Mouse (Mus musculus) CH12.LX (cell line): ENCODE results near the gene Itprid1.

Experiments
- CTCF ChIP-seq, 2 experiments: IDR thresholded peaks in 1 of 2; conservative IDR thresholded peaks in 1 of 2; 2 replicates each; pipeline ENCODE4 v1.5.1; 2011 to 2012; ENCODE audit warnings: low read depth in 2 of 2, low read length in 2 of 2, improper control_type of control experiment in 1 of 2, inconsistent platforms in 1 of 2, mild to moderate bottlenecking in 1 of 2, moderate library complexity in 1 of 2
- E2F4 ChIP-seq: IDR thresholded peaks from 2 replicates; pipeline ENCODE4 v1.6.1; 2011; ENCODE audit warnings: low read depth, low read length, improper control_type of control experiment; ENCODE audit not compliant: insufficient replicate concordance
- IRF4 ChIP-seq: IDR thresholded peaks from 2 replicates; pipeline ENCODE4 v1.6.1; 2014; ENCODE audit warnings: low read depth, mild to moderate bottlenecking, inconsistent platforms, low read length, improper control_type of control experiment
- JUND ChIP-seq: conservative IDR thresholded peaks from 2 replicates; pipeline ENCODE4 v1.6.1; 2011; ENCODE audit warnings: low read depth, low read length, improper control_type of control experiment
- MAFK ChIP-seq: IDR thresholded peaks from 2 replicates; pipeline ENCODE4 v1.6.1; 2011; ENCODE audit warnings: low read length, improper control_type of control experiment; ENCODE audit not compliant: insufficient replicate concordance
- MYC ChIP-seq: IDR thresholded peaks from 2 replicates; pipeline ENCODE4 v1.6.1; 2011; ENCODE audit warnings: low read depth, mild to moderate bottlenecking, improper control_type of control experiment, low read length
- NRF1 ChIP-seq: IDR thresholded peaks from 2 replicates; pipeline ENCODE4 v1.6.1; 2014; ENCODE audit warnings: low read depth, mild to moderate bottlenecking, inconsistent platforms, low read length, improper control_type of control experiment, moderate library complexity
- POLR2A ChIP-seq: IDR thresholded peaks from 2 replicates; pipeline ENCODE4 v1.6.1; 2011; ENCODE audit warnings: low read depth, mild to moderate bottlenecking, improper control_type of control experiment, low read length
- SIN3A ChIP-seq: IDR thresholded peaks from 2 replicates; pipeline ENCODE4 v1.6.1; 2012; ENCODE audit warnings: low read length, improper control_type of control experiment, inconsistent platforms

GRCm38 (mm10) chr6:55804681-55805000, 32.1 kb upstream of the Itprid1 start:
- TF ChIP-seq CTCF (conservative IDR thresholded peaks at IDR 0.05 in 1 of 2, IDR thresholded peaks at IDR 0.05 in 1 of 2; ENCODE audit: low read depth in 2 of 2, low read length in 2 of 2) (no peak), JUND (no peak), SIN3A (no peak), POLR2A (no peak), NRF1 (no peak), IRF4 (no peak), E2F4 (no peak), MYC (no peak), MAFK (no peak)
